Comparison of ENCODE assay signal across 8 mouse cellular contexts in the genomic region with DNA sequence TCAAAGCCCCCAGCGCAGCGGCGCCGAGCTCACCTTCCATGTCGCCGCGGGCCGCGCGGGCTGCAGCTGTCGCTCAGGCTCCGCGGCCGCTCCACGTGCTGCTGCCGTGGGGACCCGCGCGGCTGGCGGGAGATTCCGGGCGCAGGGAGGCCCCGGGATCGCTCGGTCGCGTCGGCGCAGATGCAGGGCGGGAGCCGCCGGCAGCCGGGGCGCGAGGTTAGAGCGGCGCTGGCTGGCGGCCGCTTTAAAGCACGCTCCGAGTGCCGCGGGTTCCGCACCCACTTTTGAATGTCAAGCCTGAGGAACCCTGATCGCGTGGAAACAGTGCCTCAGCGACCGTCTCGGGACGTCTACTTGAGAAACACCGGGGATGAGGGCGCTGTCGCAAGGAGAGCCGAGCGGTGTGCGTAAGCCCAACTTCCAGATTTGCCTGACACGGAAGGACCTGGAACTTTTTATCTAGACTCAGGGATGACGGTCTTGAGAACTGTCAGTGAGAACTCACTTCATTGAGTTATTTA. TPM values are rescaled to one million over a fixed set of nuclear protein-coding genes. Genes with fewer than 3 reads are reported as not detected.
DNase-seq lines count a peak whose midpoint lies in the region; ATAC-seq and TF ChIP-seq lines count a peak whose summit lies in the region.

A gene (minus strand): TSS at position 321 of the 521 bp plus-strand sequence.

- ATAC-seq in forebrain, embryonic 14.5 days: no peak
- ATAC-seq in hindbrain, postnatal 0 days: no peak
- no peak for ATAC-seq in liver, embryonic 15.5 days (ENCODE audit: insufficient read depth)
- ATAC-seq in neural tube, embryonic 11.5 days (ENCODE audit: insufficient read depth, low FRiP score, low TSS enrichment): no peak
- 0 out of 2 replicates have a peak, but pooled peaks have one; percentile 21 for ATAC-seq in stomach, postnatal 0 days (ENCODE audit: low FRiP score, low TSS enrichment)

- H3K4me2 ChIP-seq in forebrain, embryonic 14.5 days (ENCODE audit: low read length): peak within 1 kb of the TSS; percentile 68
- peak within 1 kb of the TSS; percentile 79 for H3K4me2 ChIP-seq in hindbrain, postnatal 0 days (ENCODE audit: low read depth, low read length)
- H3K4me2 ChIP-seq in liver, embryonic 15.5 days: peak within 1 kb of the TSS; percentile 57
- peak within 1 kb of the TSS; percentile 65 for H3K4me2 ChIP-seq in neural tube, embryonic 11.5 days (ENCODE audit: low read depth)
- H3K4me2 ChIP-seq in stomach, postnatal 0 days (replicated peaks; ENCODE audit: low read depth): peak within 1 kb of the TSS; percentile 69

- H3K36me3 ChIP-seq in forebrain, embryonic 14.5 days (ENCODE audit: control insufficient read depth, insufficient read depth, low read length): no peaks in the 10 kb centered on the region
- no peaks in the 10 kb centered on the region for H3K36me3 ChIP-seq in hindbrain, postnatal 0 days (ENCODE audit: insufficient read depth, low read length)
- no peaks in the 10 kb centered on the region for H3K36me3 ChIP-seq in liver, embryonic 15.5 days (replicated peaks)
- no peaks in the 10 kb centered on the region for H3K36me3 ChIP-seq in neural tube, embryonic 11.5 days (ENCODE audit: control insufficient read depth, insufficient read depth, low read length)
- no peaks in the 10 kb centered on the region for H3K36me3 ChIP-seq in stomach, postnatal 0 days (ENCODE audit: control insufficient read depth, insufficient read depth, low read length)

- H3K27me3 ChIP-seq in forebrain, embryonic 14.5 days (replicated peaks; ENCODE audit: control insufficient read depth, insufficient read depth, low read length): peaks cover 67% of the 10 kb centered on the region
- peaks cover 52% of the 10 kb centered on the region for H3K27me3 ChIP-seq in hindbrain, postnatal 0 days (ENCODE audit: insufficient read depth, low read length)
- peaks cover 98% of the 10 kb centered on the region for H3K27me3 ChIP-seq in liver, embryonic 15.5 days
- peaks cover 67% of the 10 kb centered on the region for H3K27me3 ChIP-seq in neural tube, embryonic 11.5 days (ENCODE audit: control insufficient read depth, insufficient read depth, low read length)
- H3K27me3 ChIP-seq in stomach, postnatal 0 days (ENCODE audit: control insufficient read depth, insufficient read depth, low read length): peaks cover 12% of the 10 kb centered on the region

- TF ChIP-seq CTCF in hindbrain, postnatal 0 days (IDR thresholded peaks at IDR 0.05; ENCODE audit: low read depth): no peak
- TF ChIP-seq CTCF in stomach, postnatal 0 days (IDR thresholded peaks at IDR 0.05; ENCODE audit: low read depth): no peak

- no peak for TF ChIP-seq EP300 in stomach, postnatal 0 days (optimal IDR thresholded peaks at IDR 0.05)

- peak within 1 kb of the TSS; percentile 50; the same call in 1 of the 2 replicates for H3K9ac ChIP-seq in forebrain, embryonic 14.5 days (ENCODE audit: low read length)
- 0 out of 2 replicates have a peak within 1 kb of the TSS, but pooled peaks have one; percentile 9 for H3K9ac ChIP-seq in hindbrain, postnatal 0 days (replicated peaks; ENCODE audit: low read length)
- H3K9ac ChIP-seq in liver, embryonic 15.5 days: no peak within 1 kb of the TSS
- H3K9ac ChIP-seq in neural tube, embryonic 11.5 days (ENCODE audit: low read length): peak within 1 kb of the TSS; percentile 37; the same call in 1 of the 2 replicates
- 0 out of 2 replicates have a peak within 1 kb of the TSS, but pooled peaks have one; percentile 35 for H3K9ac ChIP-seq in stomach, postnatal 0 days (ENCODE audit: low read length)

- H3K27ac ChIP-seq in forebrain, embryonic 14.5 days (ENCODE audit: low read depth, low read length): no peak within 1 kb of the TSS
- H3K27ac ChIP-seq in hindbrain, postnatal 0 days: no peak within 1 kb of the TSS
- no peak within 1 kb of the TSS for H3K27ac ChIP-seq in liver, embryonic 15.5 days (replicated peaks)
- H3K27ac ChIP-seq in neural tube, embryonic 11.5 days (ENCODE audit: low read depth, low read length): no peak within 1 kb of the TSS
- no peak within 1 kb of the TSS for H3K27ac ChIP-seq in stomach, postnatal 0 days (replicated peaks)

- peaks cover 2% of the 10 kb centered on the region; the same call in 1 of the 2 replicates for H3K4me1 ChIP-seq in forebrain, embryonic 14.5 days (ENCODE audit: control insufficient read depth, insufficient read depth, low read length)
- 0 out of 2 replicates have a peak, but pooled peaks cover 4% of the 10 kb centered on the region for H3K4me1 ChIP-seq in hindbrain, postnatal 0 days (ENCODE audit: insufficient read depth, low read length)
- H3K4me1 ChIP-seq in liver, embryonic 15.5 days (replicated peaks): peaks cover 14% of the 10 kb centered on the region
- peaks cover 4% of the 10 kb centered on the region; the same call in 1 of the 2 replicates for H3K4me1 ChIP-seq in neural tube, embryonic 11.5 days (ENCODE audit: control insufficient read depth, insufficient read depth, low read length)
- H3K4me1 ChIP-seq in stomach, postnatal 0 days (replicated peaks; ENCODE audit: control insufficient read depth, insufficient read depth): no peaks in the 10 kb centered on the region

- DNase-seq in adrenal gland, adult (ENCODE audit: inconsistent age in 2 of 2, low spot score in 1 of 2): peak; percentile 23 to 73
- no peak for DNase-seq in adrenal gland, postnatal 4 days (ENCODE audit: low spot score in 2 of 2)
- DNase-seq in adrenal gland, postnatal 14 days: peak; percentile 48
- peak; percentile 54 for DNase-seq in forebrain, embryonic 14.5 days (ENCODE audit: low spot score)
- peak; percentile 38 for DNase-seq in hindbrain, postnatal 0 days (ENCODE audit: low spot score)
- DNase-seq in neural tube, embryonic 11.5 days (ENCODE audit: low spot score): peak; percentile 64
- DNase-seq in stomach, postnatal 0 days (ENCODE audit: low spot score): peak; percentile 44

- H3K9me3 ChIP-seq in forebrain, embryonic 14.5 days (replicated peaks; ENCODE audit: control insufficient read depth, low read length): no peaks in the 10 kb centered on the region
- H3K9me3 ChIP-seq in hindbrain, postnatal 0 days (ENCODE audit: low read length): no peaks in the 10 kb centered on the region
- H3K9me3 ChIP-seq in liver, embryonic 15.5 days (replicated peaks): no peaks in the 10 kb centered on the region; the same call in 1 of the 2 replicates
- H3K9me3 ChIP-seq in neural tube, embryonic 11.5 days (ENCODE audit: control insufficient read depth, low read length): no peaks in the 10 kb centered on the region
- H3K9me3 ChIP-seq in stomach, postnatal 0 days (ENCODE audit: control insufficient read depth, low read length): no peaks in the 10 kb centered on the region

- H3K4me3 ChIP-seq in forebrain, embryonic 14.5 days (ENCODE audit: low read depth, low read length): peak within 1 kb of the TSS; percentile 36
- H3K4me3 ChIP-seq in hindbrain, postnatal 0 days (ENCODE audit: low read length): peak within 1 kb of the TSS; percentile 46
- H3K4me3 ChIP-seq in liver, embryonic 15.5 days (replicated peaks): peak within 1 kb of the TSS; percentile 41
- H3K4me3 ChIP-seq in neural tube, embryonic 11.5 days (ENCODE audit: low read depth, low read length): peak within 1 kb of the TSS; percentile 37
- H3K4me3 ChIP-seq in stomach, postnatal 0 days (ENCODE audit: low read depth, low read length): peak within 1 kb of the TSS; percentile 41

- WGBS in forebrain, embryonic 14.5 days: under 1% methylated on average over 57 of the region's 58 CpGs
- 1% methylated on average over 58 of the region's 58 CpGs for WGBS in hindbrain, postnatal 0 days
- 1% methylated on average over 58 of the region's 58 CpGs for WGBS in liver, embryonic 15.5 days (ENCODE audit: insufficient replicate concordance)
- WGBS in neural tube, embryonic 11.5 days: 1% methylated on average over 57 of the region's 58 CpGs
- under 1% methylated on average over 55 of the region's 58 CpGs for WGBS in stomach, postnatal 0 days

RNA-seq across cellular contexts. Expression of the gene that starts here (rescaled TPM):
- 1 to 10 TPM in 1 of 2 experiments, under 1 TPM in 1; 0.36 to 1.4 TPM for total RNA-seq in adrenal gland, postnatal 4 days (2021)
- 3.3 and 14.3 TPM in 2 replicates for total RNA-seq in adrenal gland, postnatal 14 days (2021)
- not detected in 2 replicates for polyA plus RNA-seq in forebrain, embryonic 14.5 days (2014; fragmentation: Nextera tagmentation; extraction: Ambion mirVana)
- total RNA-seq in hindbrain, postnatal 0 days (2014; rRNA removed): not detected in 2 replicates
- 0.18 and 0.20 TPM in 2 replicates for polyA plus RNA-seq in hindbrain, postnatal 0 days (2015; fragmentation: Nextera tagmentation; extraction: Ambion mirVana)
- polyA plus RNA-seq in liver, embryonic 15.5 days (2015; fragmentation: Nextera tagmentation; extraction: Ambion mirVana): 0.10 and 0.13 TPM in 2 replicates
- polyA plus RNA-seq in neural tube, embryonic 11.5 days (2014; fragmentation: Nextera tagmentation; extraction: Ambion mirVana): not detected in 2 replicates
- polyA plus RNA-seq in stomach, postnatal 0 days (2015; fragmentation: Nextera tagmentation; extraction: Ambion mirVana): 0.15 and 0.19 TPM in 2 replicates

Comparison
In these comparisons a context has a peak if more than half of its experiments do, and no peak if none do; other contexts are left out.
1. DNase-seq: peak in adrenal gland, adult (2 of 2) and adrenal gland, postnatal 14 days (single experiment); none in adrenal gland, postnatal 4 days (0 of 2).
2. Peak in DNase-seq, H3K4me3 ChIP-seq, H3K9ac ChIP-seq and H3K4me2 ChIP-seq in forebrain, embryonic 14.5 days; RNA of the gene not detected or under 1 TPM.
3. Peak in DNase-seq, H3K4me3 ChIP-seq, H3K9ac ChIP-seq and H3K4me2 ChIP-seq in hindbrain, postnatal 0 days; RNA of the gene not detected or under 1 TPM.
4. Peak in DNase-seq, H3K4me3 ChIP-seq, H3K9ac ChIP-seq and H3K4me2 ChIP-seq in neural tube, embryonic 11.5 days; RNA of the gene not detected or under 1 TPM.
5. Peak in DNase-seq, ATAC-seq, H3K4me3 ChIP-seq, H3K9ac ChIP-seq and H3K4me2 ChIP-seq in stomach, postnatal 0 days; RNA of the gene not detected or under 1 TPM.
6. Peak in every context shown above with its lines, with median percentiles within 50 percentile points of each other: H3K4me2 ChIP-seq and H3K4me3 ChIP-seq.